Mouse (Mus musculus) embryo, embryonic 10.5 days (tissue): Measurements from ENCODE around the gene Cd7.

Source experiments
- DNase-seq: peaks from one replicate; pipeline ENCODE4 v3.0.0-alpha.2; 2015; ENCODE audit warnings: low spot score

Gene Cd7

GRCm38 (mm10) chr11:120990951-120991526 lies 48.2 kb downstream of the Cd7 start, which contains the start of gene Csnk1d:
TSS of gene Csnk1d (minus strand) at chr11:120991330.
- peak; percentile 97 for DNase-seq

GRCm38 (mm10) chr11:120990126-120990781 lies 49.0 kb downstream of the Cd7 start:
- peak; percentile 61 for DNase-seq

- peak; percentile 32 for DNase-seq
Observed at GRCm38 (mm10) chr11:120989523-120989922, 49.7 kb downstream of the Cd7 start.

- no peak for DNase-seq
Observed at GRCm38 (mm10) chr11:120988410-120988809, 50.8 kb downstream of the Cd7 start.

- no peak for DNase-seq
Observed at GRCm38 (mm10) chr11:120987608-120988007, 51.6 kb downstream of the Cd7 start.
